Mouse (Mus musculus): ENCODE measurements around the gene Kcnk6. TPM values are rescaled to one million over a fixed set of nuclear protein-coding genes. Genes with fewer than 3 reads are reported as not detected.

Kcnk6 gene
- 1.0 to 1.4 TPM (median 1.2 TPM) in 4 replicates for total RNA-seq (2023)

GRCm38 (mm10) chr7:29232247-29233013 is at the start of gene Kcnk6:
Gene Kcnk6 (minus strand): TSS chr7:29232515.

GRCm38 (mm10) chr7:29281201-29282073 is 49.1 kb upstream of the Kcnk6 start, which contains the start of gene Spint2:
Gene Spint2 (minus strand): TSS chr7:29281912.

GRCm38 (mm10) chr7:29248261-29248841 is 16.0 kb upstream of the Kcnk6 start, which contains the start of gene 2200002D01Rik:
Gene 2200002D01Rik (minus strand): TSS chr7:29248466.

GRCm38 (mm10) chr7:29238019-29238967 is 6.0 kb upstream of the Kcnk6 start, which contains the start of gene Yif1b:
Gene Yif1b (plus strand): TSS chr7:29238329.

GRCm38 (mm10) chr7:29213675-29214082 is 18.6 kb downstream of the Kcnk6 start, which contains the start of gene Catsperg1:
Gene Catsperg1 (minus strand): TSS chr7:29214035.

GRCm38 (mm10) chr7:29180077-29180853 is 52.0 kb downstream of the Kcnk6 start, which contains the start of gene Psmd8:
Gene Psmd8 (minus strand): TSS chr7:29180701.

Other genes starting within 250 kb of the Kcnk6 start
- 0.18 to 0.60 TPM (median 0.46 TPM) in 4 replicates for gene Ryr1, start 107.3 kb downstream of the Kcnk6 start, total RNA-seq (2023)
- 3.2 to 5.5 TPM (median 3.9 TPM) in 4 replicates for gene Rasgrp4, start 97.7 kb downstream of the Kcnk6 start, total RNA-seq (2023)
- 25.1 to 29.8 TPM (median 26.9 TPM) in 4 replicates for gene Fam98c, start 76.3 kb downstream of the Kcnk6 start, total RNA-seq (2023)
- gene Ggn, start 62.3 kb downstream of the Kcnk6 start, total RNA-seq (2023), result 0.33 TPM in 1 of 4 replicates, not detected in the others
- gene Spred3, start 62.1 kb downstream of the Kcnk6 start, total RNA-seq (2023), result 1.3 to 3.5 TPM (median 2.6 TPM) in 4 replicates
- gene Psmd8, start 51.8 kb downstream of the Kcnk6 start, total RNA-seq (2023), result 226 to 244 TPM (median 237 TPM) in 4 replicates
- 1.5 to 3.6 TPM (median 1.8 TPM) in 4 replicates for gene Catsperg1, start 18.5 kb downstream of the Kcnk6 start, total RNA-seq (2023)
- 21.5 to 26.9 TPM (median 23.7 TPM) in 4 replicates for gene Yif1b, start 5.8 kb upstream of the Kcnk6 start, total RNA-seq (2023)
- gene 2200002D01Rik, start 16.0 kb upstream of the Kcnk6 start, total RNA-seq (2023), result 0.66 to 3.5 TPM (median 3.3 TPM) in 4 replicates
- 34.2 to 44.3 TPM (median 35.8 TPM) in 4 replicates for gene Spint2, start 49.4 kb upstream of the Kcnk6 start, total RNA-seq (2023)
- gene Ppp1r14a, start 56.8 kb upstream of the Kcnk6 start, total RNA-seq (2023), result not detected in 4 replicates
- gene Dpf1, start 71.4 kb upstream of the Kcnk6 start, total RNA-seq (2023), result 0.61 to 1.1 TPM (median 0.81 TPM) in 4 replicates